ENCODE assay signal across 8 mouse cellular contexts in the genomic region with DNA sequence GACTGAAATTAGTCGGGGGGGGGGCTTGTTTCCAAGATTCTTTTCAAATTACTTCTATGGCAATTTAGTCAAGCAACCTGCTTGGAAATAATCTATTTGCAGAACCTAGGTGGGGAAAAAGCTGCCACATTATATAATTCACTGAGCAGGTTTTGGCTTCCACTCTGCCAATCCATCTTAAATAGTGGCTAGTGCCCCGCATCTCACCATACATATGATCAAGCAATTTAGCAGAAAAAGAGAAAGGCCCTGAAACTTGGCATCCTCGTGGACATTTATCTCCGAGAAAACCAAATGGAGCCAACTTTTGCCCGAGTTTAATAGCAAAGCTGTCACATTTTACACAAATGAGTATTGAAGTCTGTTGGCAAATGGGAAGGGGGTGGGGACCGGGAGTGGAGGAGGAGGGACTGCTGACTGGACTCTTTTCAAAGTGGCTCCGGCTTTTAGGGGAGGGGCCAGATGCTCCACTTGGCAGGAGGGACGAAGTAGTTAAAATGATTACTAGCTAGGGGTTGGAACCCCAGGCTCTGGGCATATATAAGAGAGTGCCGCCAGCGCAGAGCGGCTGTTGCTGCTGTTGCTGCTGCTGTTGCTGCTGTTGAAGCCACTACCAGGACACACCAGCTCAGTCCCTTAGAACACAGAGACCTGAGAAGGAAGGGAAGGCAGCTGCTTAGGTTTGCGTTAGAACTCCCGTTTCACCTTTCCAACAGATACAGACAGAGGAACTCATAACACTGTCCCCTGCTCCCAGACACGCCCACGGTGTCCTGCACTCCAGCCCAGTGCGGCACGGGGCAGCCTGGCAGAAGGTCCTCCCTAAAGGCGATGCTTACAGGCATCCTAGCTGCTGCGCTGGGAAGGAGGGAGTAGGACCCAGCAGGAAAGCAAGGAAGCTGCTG. TPM values are rescaled to one million over a fixed set of nuclear protein-coding genes. Genes with fewer than 3 reads are reported as not detected.
A peak's percentile ranks its signal among the peaks of the same experiment; 100 is the strongest.
DNase-seq lines count a peak whose midpoint lies in the region; ATAC-seq and TF ChIP-seq lines count a peak whose summit lies in the region.

Chodl (plus strand) TSS at position 567 of the 905 bp plus-strand sequence.

- no peak for TF ChIP-seq CTCF in intestine, postnatal 0 days (IDR thresholded peaks at IDR 0.05; ENCODE audit: low read depth)

- peaks cover 6% of the 10 kb centered on the region for H3K4me1 ChIP-seq in brown adipose tissue, adult 24 weeks (ENCODE audit: control insufficient read depth, insufficient read depth, insufficient read length, low read length)
- peaks cover 17% of the 10 kb centered on the region for H3K4me1 ChIP-seq in forebrain, embryonic 13.5 days
- H3K4me1 ChIP-seq in intestine, postnatal 0 days (replicated peaks; ENCODE audit: control insufficient read depth, insufficient read depth, low read length) = no peaks in the 10 kb centered on the region
- H3K4me1 ChIP-seq in midbrain, embryonic 12.5 days = peaks cover 13% of the 10 kb centered on the region; the same call in 1 of the 2 replicates

- H3K27me3 ChIP-seq in forebrain, embryonic 13.5 days = no peaks in the 10 kb centered on the region
- H3K27me3 ChIP-seq in intestine, postnatal 0 days (replicated peaks; ENCODE audit: control insufficient read depth, insufficient read depth, low read length) = no peaks in the 10 kb centered on the region
- H3K27me3 ChIP-seq in midbrain, embryonic 12.5 days = peaks cover 9% of the 10 kb centered on the region

- no peak within 1 kb of the TSS for H3K27ac ChIP-seq in brown adipose tissue, adult 24 weeks (replicated peaks; ENCODE audit: low read depth, low read length)
- H3K27ac ChIP-seq in forebrain, embryonic 13.5 days = no peak within 1 kb of the TSS
- no peak within 1 kb of the TSS for H3K27ac ChIP-seq in intestine, postnatal 0 days (ENCODE audit: low read depth, low read length)
- no peak within 1 kb of the TSS for H3K27ac ChIP-seq in midbrain, embryonic 12.5 days (replicated peaks)

- DNase-seq in layer of hippocampus, postnatal 36 days = peak; percentile 4 to 29
- DNase-seq in layer of hippocampus, adult 9-10 months (ENCODE audit: low spot score) = no peak
- DNase-seq in testis, postnatal 14 days (ENCODE audit: low spot score) = peak; percentile 3
- no peak for DNase-seq in thymus, postnatal 10 days (ENCODE audit: low spot score in 2 of 2)

- peak within 1 kb of the TSS; percentile 94 for H3K4me2 ChIP-seq in forebrain, embryonic 13.5 days
- H3K4me2 ChIP-seq in intestine, postnatal 0 days (replicated peaks; ENCODE audit: low read depth) = peak within 1 kb of the TSS; percentile 61
- peak within 1 kb of the TSS; percentile 95 for H3K4me2 ChIP-seq in midbrain, embryonic 12.5 days (replicated peaks)

- H3K4me3 ChIP-seq in brown adipose tissue, adult 24 weeks (ENCODE audit: insufficient read depth, low read depth, low read length) = peak within 1 kb of the TSS; percentile 30; the same call in 1 of the 2 replicates
- H3K4me3 ChIP-seq in forebrain, embryonic 13.5 days = peak within 1 kb of the TSS; percentile 54
- peak within 1 kb of the TSS; percentile 37 for H3K4me3 ChIP-seq in intestine, postnatal 0 days (ENCODE audit: low read depth, low read length)
- peak within 1 kb of the TSS; percentile 46 for H3K4me3 ChIP-seq in midbrain, embryonic 12.5 days

- H3K36me3 ChIP-seq in forebrain, embryonic 13.5 days (ENCODE audit: poor library complexity, severe bottlenecking) = no peaks in the 10 kb centered on the region
- H3K36me3 ChIP-seq in intestine, postnatal 0 days (ENCODE audit: control insufficient read depth, insufficient read depth) = no peaks in the 10 kb centered on the region
- no peaks in the 10 kb centered on the region for H3K36me3 ChIP-seq in midbrain, embryonic 12.5 days

- no peaks in the 10 kb centered on the region for H3K9me3 ChIP-seq in forebrain, embryonic 13.5 days (replicated peaks)
- no peaks in the 10 kb centered on the region for H3K9me3 ChIP-seq in intestine, postnatal 0 days (ENCODE audit: control insufficient read depth)
- H3K9me3 ChIP-seq in midbrain, embryonic 12.5 days = no peaks in the 10 kb centered on the region

- peak within 1 kb of the TSS; percentile 74 for H3K9ac ChIP-seq in forebrain, embryonic 13.5 days
- H3K9ac ChIP-seq in intestine, postnatal 0 days (ENCODE audit: low read depth, low read length) = no peak within 1 kb of the TSS
- peak within 1 kb of the TSS; percentile 60 for H3K9ac ChIP-seq in midbrain, embryonic 12.5 days (replicated peaks)

- peak; percentile 92 for ATAC-seq in forebrain, embryonic 13.5 days
- ATAC-seq in intestine, postnatal 0 days = peak; percentile 47
- peak; percentile 87 for ATAC-seq in midbrain, embryonic 12.5 days (ENCODE audit: low FRiP score, low read depth)

- 8% methylated on average over 19 of the region's 19 CpGs for WGBS in forebrain, embryonic 13.5 days
- WGBS in intestine, postnatal 0 days = 12% methylated on average over 19 of the region's 19 CpGs
- WGBS in midbrain, embryonic 12.5 days = 15% methylated on average over 19 of the region's 19 CpGs

RNA-seq across cellular contexts. Expression of gene Chodl, which starts in this region (rescaled TPM):
- under 1 TPM; 0.20 to 0.47 TPM for total RNA-seq in layer of hippocampus, postnatal 36 days (2021)
- not detected in 2 replicates for polyA plus RNA-seq in brown adipose tissue, adult 24 weeks (2012; ENCODE audit: insufficient read depth, insufficient read length, missing spikeins)
- polyA plus RNA-seq in forebrain, embryonic 13.5 days (2015; fragmentation: Nextera tagmentation; extraction: Ambion mirVana) = 4.7 and 5.4 TPM in 2 replicates
- 17.5 and 19.7 TPM in 2 replicates for polyA plus RNA-seq in intestine, postnatal 0 days (2015; fragmentation: Nextera tagmentation; extraction: Ambion mirVana)
- polyA plus RNA-seq in midbrain, embryonic 12.5 days (2016; fragmentation: Nextera tagmentation; extraction: Ambion mirVana) = 1.1 and 1.5 TPM in 2 replicates

Comparison
In these comparisons a context has a peak if more than half of its experiments do, and no peak if none do; other contexts are left out.
1. Peak in DNase-seq in layer of hippocampus, postnatal 36 days; RNA of the gene not detected or under 1 TPM.